Mouse (Mus musculus) erythroblast, embryonic 14.5 days (primary cell): Measurements from ENCODE around the gene Ttl.

Experiments
- GATA1 ChIP-seq: IDR thresholded peaks from 2 replicates; pipeline ENCODE4 v1.6.1; 2012; ENCODE audit warnings: low read length, inconsistent platforms, mixed read lengths
- TAL1 ChIP-seq: IDR thresholded peaks from 3 replicates; pipeline ENCODE4 v1.6.1; 2012; ENCODE audit warnings: low read length, inconsistent platforms, mixed read lengths

- TF ChIP-seq TAL1 (no peak), GATA1 (no peak)
These were observed 65.0 kb downstream of the Ttl start for GRCm38 (mm10) chr2:129130776-129131175.
